Mouse (Mus musculus) 3134 (cell line): ENCODE results near the gene Prdx6b.

Experiments
- DNase-seq: peaks from one replicate; pipeline ENCODE4 v3.0.0-alpha.2; 2011; ENCODE audit warnings: low spot score; ENCODE audit not compliant: insufficient read length; ENCODE audit errors: extremely low read depth

Prdx6b gene

GRCm38 (mm10) chr2:80322878-80323277, 30.6 kb downstream of the Prdx6b start:
- no peak for DNase-seq

- DNase-seq, result no peak
These were observed 33.5 kb downstream of the Prdx6b start for GRCm38 (mm10) chr2:80325779-80326178.

GRCm38 (mm10) chr2:80327272-80327671, 35.0 kb downstream of the Prdx6b start:
- DNase-seq, result no peak

- DNase-seq, result no peak
These were observed 36.8 kb downstream of the Prdx6b start for GRCm38 (mm10) chr2:80328961-80329653.

- no peak for DNase-seq
These were observed 48.3 kb downstream of the Prdx6b start for GRCm38 (mm10) chr2:80340537-80340936.
